Mouse (Mus musculus): ENCODE measurements around the gene Ccdc81. TPM values are rescaled to one million over a fixed set of nuclear protein-coding genes. Genes with fewer than 3 reads are reported as not detected.

Ccdc81 gene
- polyA plus RNA-seq, 1 experiment from 2014 or later: 0.11 TPM

DNA sequence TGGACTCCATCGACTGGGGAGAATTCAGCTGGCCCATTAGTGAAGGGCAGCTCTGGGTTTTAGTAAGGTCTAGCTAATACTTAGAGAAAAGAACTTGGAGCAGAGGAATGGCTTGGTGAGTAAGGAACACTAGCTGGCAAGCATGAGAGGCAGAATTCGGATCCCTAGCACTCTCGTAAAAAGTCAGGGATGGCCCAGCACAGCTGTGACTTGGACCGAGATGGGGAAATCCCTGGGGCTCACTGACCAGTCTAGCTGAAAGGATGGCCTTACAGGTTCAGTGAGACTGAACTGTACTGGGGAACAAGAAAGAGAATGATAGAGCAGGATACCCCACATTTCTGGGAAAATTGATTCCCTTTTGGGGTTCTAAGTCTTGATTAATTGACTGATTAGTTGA lies 6.3 kb upstream of the Ccdc81 start:
- Histone ChIP-seq H3K36me3 (no peaks in the 10 kb centered on the region), H3K9me3 (no peaks in the 10 kb centered on the region), H3K27me3 (no peaks in the 10 kb centered on the region), H3K27ac (replicated peaks) (no peak overlapping the region), H3K9ac (replicated peaks) (no peak overlapping the region), H3K4me3 (no peak overlapping the region), H3K4me1 (no peaks in the 10 kb centered on the region), H3K4me2 (replicated peaks) (no peak overlapping the region)
- ATAC-seq (ENCODE audit: low FRiP score, low read depth): no peak
- WGBS: 90% methylated on average over 4 of the region's 4 CpGs

DNA sequence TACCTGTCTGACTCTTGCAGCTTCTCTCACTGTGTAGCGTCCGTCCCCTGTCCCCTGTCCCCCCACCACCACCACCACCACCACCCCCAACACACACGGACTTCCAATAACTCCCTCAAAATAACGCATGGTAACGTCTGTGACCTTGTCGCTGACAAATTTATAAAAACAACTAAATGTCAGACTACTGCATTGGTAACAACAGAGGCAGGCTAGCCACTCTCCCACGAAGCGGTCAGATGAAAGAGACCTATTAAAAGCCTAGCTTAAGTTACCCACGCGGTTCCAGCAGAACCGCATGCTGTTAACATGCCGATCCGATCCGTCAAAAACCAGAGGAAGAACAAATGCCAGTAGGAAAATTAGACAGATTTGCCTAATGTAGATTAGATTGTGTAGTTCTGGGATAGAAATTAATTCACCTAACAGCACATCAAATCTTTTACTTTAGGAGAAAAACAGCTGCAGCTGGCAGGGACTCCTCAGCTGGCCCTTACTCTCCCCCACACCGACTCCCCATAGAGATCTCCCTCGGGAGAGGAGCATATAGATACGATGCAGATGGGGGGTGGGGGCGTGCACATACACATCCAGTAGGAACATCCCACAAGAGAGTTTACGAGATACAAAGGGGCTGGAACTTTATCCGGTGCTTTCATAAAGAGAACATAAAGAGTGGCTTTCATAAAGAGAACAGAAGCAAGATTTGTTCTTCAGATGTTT lies 5.6 kb upstream of the Ccdc81 start:
- Histone ChIP-seq H3K9me3 (no peaks in the 10 kb centered on the region), H3K4me2 (replicated peaks) (no peak overlapping the region), H3K9ac (replicated peaks) (no peak overlapping the region), H3K27ac (replicated peaks) (no peak overlapping the region), H3K27me3 (no peaks in the 10 kb centered on the region), H3K4me3 (no peak overlapping the region), H3K4me1 (no peaks in the 10 kb centered on the region), H3K36me3 (no peaks in the 10 kb centered on the region)
- WGBS: 80% methylated on average over 20 of the region's 20 CpGs
- no peak for ATAC-seq (ENCODE audit: low FRiP score, low read depth)

DNA sequence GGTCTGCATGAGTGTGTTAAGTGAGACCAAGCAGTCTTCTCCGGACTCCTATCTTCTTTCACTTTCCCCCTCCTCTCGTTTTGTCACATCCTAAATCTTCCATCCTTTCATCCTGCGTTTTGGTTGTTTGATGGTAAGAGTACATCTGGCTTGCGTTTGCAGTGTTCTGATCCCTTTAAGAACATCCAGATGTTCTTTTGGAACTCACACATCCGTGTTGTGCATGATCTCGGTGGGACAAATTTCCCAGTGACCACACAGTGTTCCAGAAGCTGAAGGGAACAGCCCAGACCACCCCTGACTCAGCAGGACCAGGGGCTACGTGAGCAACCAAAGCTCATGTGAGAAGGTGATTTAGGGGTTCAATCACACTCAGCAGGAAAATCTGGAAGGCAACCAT lies 5.0 kb upstream of the Ccdc81 start:
- Histone ChIP-seq H3K9me3 (no peaks in the 10 kb centered on the region), H3K4me2 (replicated peaks) (no peak overlapping the region), H3K27ac (replicated peaks) (no peak overlapping the region), H3K9ac (replicated peaks) (no peak overlapping the region), H3K27me3 (no peaks in the 10 kb centered on the region), H3K36me3 (no peaks in the 10 kb centered on the region), H3K4me3 (no peak overlapping the region), H3K4me1 (peaks cover 6% of the 10 kb centered on the region)
- ATAC-seq (ENCODE audit: low FRiP score, low read depth): no peak
- 70% methylated on average over 7 of the region's 7 CpGs for WGBS

DNA sequence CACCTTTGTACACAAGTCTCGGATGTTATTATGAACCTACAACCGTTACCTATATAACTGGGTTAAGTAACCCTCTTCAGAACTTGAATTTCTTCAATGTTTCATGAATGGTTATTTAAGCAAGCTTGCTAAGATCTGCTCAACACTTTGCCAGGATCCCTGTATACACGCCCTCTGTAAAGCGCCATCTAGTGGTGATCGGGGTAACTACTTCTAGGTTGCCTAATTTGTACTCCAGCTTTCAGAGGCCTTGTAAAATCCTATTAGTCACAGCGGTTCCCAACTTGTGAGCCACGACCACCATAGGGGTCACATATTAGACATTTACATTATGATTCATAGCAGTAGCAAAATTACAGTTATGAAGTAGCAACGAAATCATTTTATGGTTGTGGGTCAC lies 4.5 kb upstream of the Ccdc81 start:
- WGBS: 18% methylated on average over 8 of the region's 8 CpGs
- Histone ChIP-seq H3K4me2 (replicated peaks) (no peak overlapping the region), H3K36me3 (no peaks in the 10 kb centered on the region), H3K27me3 (no peaks in the 10 kb centered on the region), H3K27ac (replicated peaks) (no peak overlapping the region), H3K9me3 (no peaks in the 10 kb centered on the region), H3K9ac (replicated peaks) (no peak overlapping the region), H3K4me3 (no peak overlapping the region), H3K4me1 (peaks cover 11% of the 10 kb centered on the region)
- peak; percentile 67 for ATAC-seq (ENCODE audit: low FRiP score, low read depth)

DNA sequence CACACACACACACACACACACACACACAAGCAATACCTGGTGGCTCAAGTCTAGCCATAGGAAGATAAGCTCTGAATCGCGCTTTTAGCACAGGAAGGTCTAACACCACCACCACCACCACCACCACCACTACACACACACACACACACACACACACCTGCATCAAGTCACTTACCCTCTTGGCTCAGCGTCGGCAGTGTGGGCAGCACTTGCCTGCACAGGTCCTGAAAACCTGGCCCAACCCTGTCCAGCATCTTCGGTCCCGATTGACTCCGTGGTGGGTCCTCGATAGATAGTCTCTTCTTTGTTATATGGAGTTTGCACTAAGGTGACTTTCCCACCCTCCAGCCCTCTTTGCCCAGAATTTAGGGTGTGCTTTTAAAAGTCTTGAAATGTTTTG lies 422 bp downstream of the Ccdc81 start:
- ATAC-seq (ENCODE audit: low FRiP score, low read depth): 0 out of 2 replicates have a peak, but pooled peaks have one; percentile 17

DNA sequence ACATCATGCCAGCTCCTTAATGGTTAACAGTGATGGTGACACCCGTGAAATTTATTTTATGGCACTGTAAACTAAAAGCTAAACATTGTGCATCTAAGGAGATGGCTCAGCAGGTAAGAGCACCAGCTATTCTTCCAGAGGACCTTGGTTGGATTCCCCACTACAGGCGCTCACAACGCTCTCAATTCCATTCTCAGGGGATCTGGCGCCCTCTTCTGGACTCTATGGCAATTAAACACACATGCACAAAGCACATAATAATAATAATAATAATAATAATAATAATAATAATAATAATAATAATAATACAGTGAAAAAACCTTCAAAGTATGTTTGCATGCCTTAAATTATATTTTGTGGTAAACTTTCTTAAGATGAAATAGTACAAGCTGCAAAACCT lies 11.6 kb downstream of the Ccdc81 start:
- ATAC-seq (ENCODE audit: low FRiP score, low read depth): no peak
- WGBS: 36% methylated on average over 4 of the region's 4 CpGs
- Histone ChIP-seq H3K9ac (replicated peaks) (no peak overlapping the region), H3K36me3 (no peaks in the 10 kb centered on the region), H3K27me3 (no peaks in the 10 kb centered on the region), H3K9me3 (no peaks in the 10 kb centered on the region), H3K4me2 (replicated peaks) (no peak overlapping the region), H3K4me1 (no peaks in the 10 kb centered on the region), H3K27ac (replicated peaks) (no peak overlapping the region), H3K4me3 (no peak overlapping the region)

More for the DNA sequence above, 422 bp downstream of the Ccdc81 start:
- Histone ChIP-seq H3K27ac (replicated peaks) (no peak overlapping the region), H3K4me2 (replicated peaks) (peak overlapping the region; percentile 44), H3K36me3 (no peaks in the 10 kb centered on the region), H3K27me3 (no peaks in the 10 kb centered on the region), H3K9ac (replicated peaks) (no peak overlapping the region), H3K9me3 (no peaks in the 10 kb centered on the region), H3K4me3 (no peak overlapping the region), H3K4me1 (peaks cover 11% of the 10 kb centered on the region)
- 83% methylated on average over 8 of the region's 8 CpGs for WGBS

DNA sequence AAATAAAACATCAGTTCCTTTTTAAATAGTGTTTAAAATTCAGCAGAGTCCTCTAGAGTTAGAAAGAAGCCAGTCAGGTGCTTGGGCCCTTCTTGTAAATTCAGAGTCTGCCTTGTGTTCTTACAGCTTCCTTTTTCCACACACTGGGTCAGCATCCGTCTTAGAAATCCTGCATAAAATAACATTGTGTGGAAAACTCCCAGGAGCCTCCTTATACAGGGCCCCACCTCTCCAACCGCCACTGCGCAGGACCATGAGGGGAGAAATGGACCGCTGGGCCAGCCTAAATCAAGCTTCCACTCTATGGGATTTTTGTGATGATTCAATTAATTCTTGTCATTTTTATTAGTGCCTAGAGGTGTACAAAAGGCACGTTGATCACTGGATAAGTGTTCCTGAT lies 12.0 kb downstream of the Ccdc81 start:
- Histone ChIP-seq H3K4me1 (no peaks in the 10 kb centered on the region), H3K9ac (replicated peaks) (no peak overlapping the region), H3K27ac (replicated peaks) (no peak overlapping the region), H3K4me2 (replicated peaks) (no peak overlapping the region), H3K4me3 (no peak overlapping the region), H3K27me3 (no peaks in the 10 kb centered on the region), H3K9me3 (no peaks in the 10 kb centered on the region), H3K36me3 (no peaks in the 10 kb centered on the region)
- 76% methylated on average over 5 of the region's 5 CpGs for WGBS
- ATAC-seq (ENCODE audit: low FRiP score, low read depth): no peak

DNA sequence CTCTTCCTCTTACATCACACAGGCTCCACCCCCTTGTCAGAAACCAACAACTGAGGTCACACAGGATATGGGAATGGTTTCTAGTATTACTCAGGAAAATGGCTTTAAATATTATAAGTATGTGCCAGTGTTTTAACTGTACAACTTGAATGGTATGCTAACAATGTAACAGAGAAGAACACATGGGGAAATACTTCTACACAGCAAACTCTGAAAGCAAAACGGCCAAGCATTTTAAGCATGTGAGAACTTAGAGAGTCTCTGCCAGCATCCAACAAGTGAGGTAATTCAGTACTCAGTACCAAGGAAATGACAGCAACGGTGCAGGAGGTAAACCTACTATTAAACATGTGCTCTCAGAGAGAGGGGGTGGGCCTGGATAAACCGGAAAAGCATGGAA lies 18.9 kb downstream of the Ccdc81 start:
- no peak overlapping the region for H3K27ac ChIP-seq (replicated peaks)
- H3K9me3 ChIP-seq: no peaks in the 10 kb centered on the region
- H3K27me3 ChIP-seq: no peaks in the 10 kb centered on the region
- H3K4me2 ChIP-seq (replicated peaks): no peak overlapping the region
- no peak for ATAC-seq (ENCODE audit: low FRiP score, low read depth)
- WGBS: 79% methylated on average over 3 of the region's 3 CpGs
- no peak overlapping the region for H3K4me3 ChIP-seq
- no peak overlapping the region for H3K9ac ChIP-seq (replicated peaks)
- no peaks in the 10 kb centered on the region for H3K4me1 ChIP-seq
- H3K36me3 ChIP-seq: no peaks in the 10 kb centered on the region

DNA sequence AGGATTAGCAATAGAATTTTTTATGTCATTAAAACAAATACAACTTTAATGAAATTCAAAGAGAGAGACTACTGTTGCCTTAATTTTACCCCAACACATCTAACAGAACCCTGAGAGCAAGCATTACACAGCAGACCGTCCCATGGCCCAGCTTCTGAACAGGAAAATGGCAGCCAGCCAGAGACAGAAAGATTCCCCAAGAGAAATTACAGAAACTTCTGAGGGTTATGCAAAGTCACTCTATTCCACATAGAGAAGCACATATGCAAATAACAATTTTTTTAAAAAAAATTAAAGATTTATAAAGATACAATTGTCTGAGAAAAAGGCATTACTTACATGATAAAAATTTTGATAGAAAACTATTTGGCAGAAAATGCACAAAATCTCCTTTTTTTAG lies 23.7 kb downstream of the Ccdc81 start:
- WGBS: 88% methylated on average over 1 of the region's 1 CpGs
- Histone ChIP-seq H3K4me2 (replicated peaks) (no peak overlapping the region), H3K36me3 (no peaks in the 10 kb centered on the region), H3K9ac (replicated peaks) (no peak overlapping the region), H3K9me3 (no peaks in the 10 kb centered on the region), H3K4me3 (no peak overlapping the region), H3K4me1 (no peaks in the 10 kb centered on the region), H3K27ac (replicated peaks) (no peak overlapping the region), H3K27me3 (no peaks in the 10 kb centered on the region)
- no peak for ATAC-seq (ENCODE audit: low FRiP score, low read depth)

DNA sequence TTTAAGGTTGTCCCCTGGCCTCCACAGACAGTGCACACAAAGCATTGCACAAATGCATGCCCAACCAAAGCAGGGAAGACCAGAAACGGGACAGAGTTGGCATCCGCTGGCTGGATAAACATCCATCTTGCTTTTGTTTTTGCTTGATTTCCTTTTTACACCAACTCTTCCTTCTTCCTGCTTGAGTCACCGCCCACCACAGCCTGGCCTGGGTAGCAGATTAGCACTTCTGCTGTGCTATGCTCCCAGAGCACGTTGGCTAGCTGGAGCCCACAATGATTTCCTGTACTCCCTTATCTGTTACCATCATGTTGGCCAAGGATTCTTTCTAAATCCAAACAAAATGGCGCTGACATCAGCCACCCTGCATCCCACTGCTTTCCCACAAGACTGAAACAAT lies 36.2 kb downstream of the Ccdc81 start:
- no peaks in the 10 kb centered on the region for H3K4me1 ChIP-seq
- no peaks in the 10 kb centered on the region for H3K9me3 ChIP-seq
- H3K27ac ChIP-seq (replicated peaks): no peak overlapping the region
- H3K36me3 ChIP-seq: no peaks in the 10 kb centered on the region
- 87% methylated on average over 5 of the region's 5 CpGs for WGBS
- no peak overlapping the region for H3K9ac ChIP-seq (replicated peaks)
- no peak overlapping the region for H3K4me3 ChIP-seq
- no peak for ATAC-seq (ENCODE audit: low FRiP score, low read depth)
- H3K4me2 ChIP-seq (replicated peaks): no peak overlapping the region
- H3K27me3 ChIP-seq: no peaks in the 10 kb centered on the region

DNA sequence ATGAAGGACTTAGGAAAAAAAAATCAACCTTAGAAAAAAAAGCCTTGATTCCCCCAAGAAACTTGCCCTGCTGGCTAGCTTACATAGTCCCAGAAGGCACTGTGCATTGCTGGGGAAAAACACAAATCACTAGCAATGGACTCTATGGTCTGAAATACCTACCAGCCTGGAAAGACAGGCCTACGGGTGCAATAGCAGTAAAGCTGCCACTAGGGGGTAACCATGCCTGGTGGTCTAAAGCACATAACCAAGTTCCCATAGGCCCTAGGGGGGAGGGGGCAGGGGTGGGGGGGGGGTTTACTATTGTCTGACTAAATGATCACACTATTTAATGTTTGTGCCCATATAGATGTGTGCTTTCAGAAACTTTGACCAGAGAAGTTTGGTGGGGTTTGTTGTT lies 38.7 kb downstream of the Ccdc81 start:
- no peaks in the 10 kb centered on the region for H3K4me1 ChIP-seq
- no peaks in the 10 kb centered on the region for H3K9me3 ChIP-seq
- H3K27me3 ChIP-seq: no peaks in the 10 kb centered on the region
- 93% methylated on average over 1 of the region's 1 CpGs for WGBS
- H3K4me2 ChIP-seq (replicated peaks): no peak overlapping the region
- no peak for ATAC-seq (ENCODE audit: low FRiP score, low read depth)
- no peaks in the 10 kb centered on the region for H3K36me3 ChIP-seq
- H3K9ac ChIP-seq (replicated peaks): no peak overlapping the region
- H3K27ac ChIP-seq (replicated peaks): no peak overlapping the region
- H3K4me3 ChIP-seq: no peak overlapping the region

DNA sequence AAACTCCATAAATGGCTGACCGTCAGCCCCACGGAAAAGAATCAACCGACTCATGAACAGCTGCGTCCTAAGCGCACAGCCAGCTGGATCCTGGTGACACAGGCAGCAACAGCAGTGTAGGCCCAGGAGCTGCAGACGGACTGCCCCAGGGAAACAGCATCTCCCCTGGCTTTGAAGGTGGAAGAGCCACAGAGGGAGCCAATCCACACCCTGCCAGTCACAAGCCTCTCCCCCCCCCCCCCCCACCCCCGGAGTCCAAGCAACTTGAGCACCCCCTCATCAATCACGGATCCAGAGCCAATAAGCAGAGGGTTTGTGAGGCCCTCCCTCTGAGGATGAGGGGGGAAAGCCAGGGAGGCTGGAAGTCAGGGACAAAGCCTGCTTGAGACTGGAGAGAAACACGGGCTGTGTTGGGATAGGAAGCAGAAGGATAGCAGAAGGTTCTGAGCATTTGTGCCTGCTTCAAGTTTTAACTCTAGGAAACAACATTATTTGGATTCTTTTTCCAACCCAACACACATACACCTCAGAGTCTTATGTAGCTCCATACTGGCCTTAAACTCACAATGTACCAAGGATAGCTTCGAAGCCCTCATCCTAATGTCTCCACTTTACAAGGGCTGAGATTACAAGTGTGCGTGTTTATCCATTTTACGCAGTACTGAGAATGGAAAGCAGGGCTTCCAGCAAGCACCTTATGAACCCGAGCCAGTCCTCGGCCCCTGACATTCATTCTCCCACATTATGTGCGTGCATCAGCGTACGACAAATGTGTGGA lies 46.8 kb downstream of the Ccdc81 start:
- no peak overlapping the region for H3K9ac ChIP-seq (replicated peaks)
- no peak overlapping the region for H3K4me3 ChIP-seq
- 55% methylated on average over 17 of the region's 17 CpGs for WGBS
- no peaks in the 10 kb centered on the region for H3K36me3 ChIP-seq
- no peaks in the 10 kb centered on the region for H3K27me3 ChIP-seq
- peaks cover 11% of the 10 kb centered on the region for H3K4me1 ChIP-seq
- no peaks in the 10 kb centered on the region for H3K9me3 ChIP-seq
- no peak overlapping the region for H3K27ac ChIP-seq (replicated peaks)
- ATAC-seq (ENCODE audit: low FRiP score, low read depth): peak; percentile 84
- H3K4me2 ChIP-seq (replicated peaks): no peak overlapping the region

All from midbrain, embryonic 12.5 days (tissue).